Mouse (Mus musculus): ENCODE measurements around the gene Sh3bgrl2. TPM values are rescaled to one million over a fixed set of nuclear protein-coding genes. Genes with fewer than 3 reads are reported as not detected.

The Sh3bgrl2 gene
- polyA plus RNA-seq, 1 experiment from 2014 or later = 46.2 TPM

- H3K4me2 ChIP-seq (ENCODE audit: low read depth, low read length) = no peak overlapping the region
- WGBS = 45% methylated on average over 4 of the region's 4 CpGs
- peaks cover 4% of the 10 kb centered on the region; the same call in 1 of the 2 replicates for H3K4me1 ChIP-seq (replicated peaks; ENCODE audit: control insufficient read depth, insufficient read depth, low read length)
Measured at GRCm38 (mm10) chr9:83667031-83667430, 118.9 kb downstream of the Sh3bgrl2 start.

GRCm38 (mm10) chr9:83679626-83680025, 131.5 kb downstream of the Sh3bgrl2 start:
- Histone ChIP-seq H3K9me3 (ENCODE audit: control insufficient read depth, low read length) (no peaks in the 10 kb centered on the region), H3K27ac (ENCODE audit: low read length) (no peak overlapping the region), H3K9ac (ENCODE audit: low read length) (no peak overlapping the region), H3K4me3 (ENCODE audit: low read length) (no peak overlapping the region), H3K4me2 (ENCODE audit: low read depth, low read length) (no peak overlapping the region), H3K4me1 (replicated peaks; ENCODE audit: control insufficient read depth, insufficient read depth, low read length) (no peaks in the 10 kb centered on the region; the same call in 1 of the 2 replicates), H3K27me3 (ENCODE audit: control insufficient read depth, insufficient read depth, low read depth, low read length) (no peaks in the 10 kb centered on the region), H3K36me3 (ENCODE audit: control insufficient read depth, insufficient read depth, low read length) (no peaks in the 10 kb centered on the region)
- 74% methylated on average over 3 of the region's 3 CpGs for WGBS
- ATAC-seq (ENCODE audit: low read depth) = no peak

More at GRCm38 (mm10) chr9:83667031-83667430, 118.9 kb downstream of the Sh3bgrl2 start:
- Histone ChIP-seq H3K9me3 (ENCODE audit: control insufficient read depth, low read length) (no peaks in the 10 kb centered on the region), H3K9ac (ENCODE audit: low read length) (no peak overlapping the region), H3K4me3 (ENCODE audit: low read length) (no peak overlapping the region), H3K27ac (ENCODE audit: low read length) (no peak overlapping the region), H3K36me3 (ENCODE audit: control insufficient read depth, insufficient read depth, low read length) (no peaks in the 10 kb centered on the region), H3K27me3 (ENCODE audit: control insufficient read depth, insufficient read depth, low read depth, low read length) (no peaks in the 10 kb centered on the region)
- ATAC-seq (ENCODE audit: low read depth) = no peak

- Histone ChIP-seq H3K4me3 (ENCODE audit: low read length) (no peak overlapping the region), H3K4me2 (ENCODE audit: low read depth, low read length) (no peak overlapping the region), H3K9me3 (ENCODE audit: control insufficient read depth, low read length) (no peaks in the 10 kb centered on the region), H3K27ac (ENCODE audit: low read length) (no peak overlapping the region), H3K27me3 (ENCODE audit: control insufficient read depth, insufficient read depth, low read depth, low read length) (peaks cover 2% of the 10 kb centered on the region; the same call in 1 of the 2 replicates), H3K9ac (ENCODE audit: low read length) (no peak overlapping the region), H3K4me1 (replicated peaks; ENCODE audit: control insufficient read depth, insufficient read depth, low read length) (peaks cover 8% of the 10 kb centered on the region), H3K36me3 (ENCODE audit: control insufficient read depth, insufficient read depth, low read length) (no peaks in the 10 kb centered on the region)
- 59% methylated on average over 12 of the region's 12 CpGs for WGBS
- ATAC-seq (ENCODE audit: low read depth) = no peak
Measured at GRCm38 (mm10) chr9:83681661-83682655, 133.8 kb downstream of the Sh3bgrl2 start.

GRCm38 (mm10) chr9:83686511-83687100, 138.5 kb downstream of the Sh3bgrl2 start:
- H3K27me3 ChIP-seq (ENCODE audit: control insufficient read depth, insufficient read depth, low read depth, low read length) = peaks cover 2% of the 10 kb centered on the region; the same call in 1 of the 2 replicates
- peak overlapping the region; percentile 32; the same call in 1 of the 2 replicates for H3K9ac ChIP-seq (ENCODE audit: low read length)
- H3K36me3 ChIP-seq (ENCODE audit: control insufficient read depth, insufficient read depth, low read length) = no peaks in the 10 kb centered on the region
- WGBS = 9% methylated on average over 18 of the region's 18 CpGs
- ATAC-seq (ENCODE audit: low read depth) = peak; percentile 48; the same call in 1 of the 2 replicates
- H3K4me2 ChIP-seq (ENCODE audit: low read depth, low read length) = peak overlapping the region; percentile 52
- H3K9me3 ChIP-seq (ENCODE audit: control insufficient read depth, low read length) = no peaks in the 10 kb centered on the region
- peaks cover 11% of the 10 kb centered on the region for H3K4me1 ChIP-seq (replicated peaks; ENCODE audit: control insufficient read depth, insufficient read depth, low read length)
- H3K27ac ChIP-seq (ENCODE audit: low read length) = no peak overlapping the region
- H3K4me3 ChIP-seq (ENCODE audit: low read length) = peak overlapping the region; percentile 23

GRCm38 (mm10) chr9:83687904-83688303, 139.8 kb downstream of the Sh3bgrl2 start:
- H3K4me2 ChIP-seq (ENCODE audit: low read depth, low read length) = no peak overlapping the region
- H3K9ac ChIP-seq (ENCODE audit: low read length) = no peak overlapping the region
- H3K36me3 ChIP-seq (ENCODE audit: control insufficient read depth, insufficient read depth, low read length) = no peaks in the 10 kb centered on the region
- WGBS = 31% methylated on average over 3 of the region's 3 CpGs
- H3K9me3 ChIP-seq (ENCODE audit: control insufficient read depth, low read length) = no peaks in the 10 kb centered on the region
- no peak overlapping the region for H3K4me3 ChIP-seq (ENCODE audit: low read length)
- H3K4me1 ChIP-seq (replicated peaks; ENCODE audit: control insufficient read depth, insufficient read depth, low read length) = peaks cover 11% of the 10 kb centered on the region
- no peak overlapping the region for H3K27ac ChIP-seq (ENCODE audit: low read length)
- H3K27me3 ChIP-seq (ENCODE audit: control insufficient read depth, insufficient read depth, low read depth, low read length) = peaks cover 2% of the 10 kb centered on the region; the same call in 1 of the 2 replicates
- peak; percentile 80 for ATAC-seq (ENCODE audit: low read depth)

Other genes starting within 250 kb of the Sh3bgrl2 start
- gene Lca5, start 107.2 kb upstream of the Sh3bgrl2 start, polyA plus RNA-seq (2015; fragmentation: Nextera tagmentation; extraction: Ambion mirVana) = 15.2 and 15.7 TPM in 2 replicates

All from lung, embryonic 16.5 days (tissue).